Mouse (Mus musculus): ENCODE results near the gene Cdkn2d. TPM values are rescaled to one million over a fixed set of nuclear protein-coding genes. Genes with fewer than 3 reads are reported as not detected.
"Not testable (repeated sequence)": the region's sequence is repeated elsewhere in the genome, so short reads cannot be mapped to it uniquely, and the experiment has no call there.

Gene Cdkn2d
- polyA plus RNA-seq, 1 experiment = 330 TPM

DNA sequence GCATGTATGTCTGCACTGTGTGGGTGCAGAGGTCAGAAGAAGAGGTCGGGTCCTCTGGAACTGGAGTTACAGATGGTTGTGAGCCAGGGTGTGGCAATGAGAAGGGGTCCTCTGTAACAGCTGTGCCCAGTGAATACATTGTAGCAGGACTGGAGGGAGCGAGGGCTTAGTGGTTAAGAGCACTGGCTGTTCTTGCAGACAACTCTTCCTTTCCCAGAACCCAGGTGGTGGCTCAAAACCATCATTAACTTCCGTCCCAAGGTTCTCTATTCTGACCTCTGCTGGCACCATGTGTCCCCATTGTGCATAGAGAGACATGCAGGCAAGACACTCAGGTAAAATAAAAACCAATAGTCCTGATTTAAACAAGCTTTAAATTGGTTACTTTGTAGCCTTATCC is 36.4 kb upstream of the Cdkn2d start:
- peaks cover 80% of the 10 kb centered on the region for H3K4me1 ChIP-seq (replicated peaks; ENCODE audit: control insufficient read depth, insufficient read depth, low read length)
- peak overlapping the region; percentile 99 for H3K27ac ChIP-seq (ENCODE audit: control insufficient read depth, insufficient read depth, low read length)
- H3K4me3 ChIP-seq (ENCODE audit: control insufficient read depth, insufficient read depth, low read length) = no peak overlapping the region
- TF ChIP-seq CTCF (IDR thresholded peaks at IDR 0.05; ENCODE audit: borderline replicate concordance, control insufficient read depth, extremely low read depth, insufficient read depth, low read length, poor library complexity) (no peak), POLR2A (IDR thresholded peaks at IDR 0.05; ENCODE audit: control insufficient read depth, extremely low read depth, insufficient read depth, low read length, poor library complexity) (no peak)
- peak; percentile 44 for DNase-seq
- H3K36me3 ChIP-seq (ENCODE audit: control insufficient read depth, insufficient read depth, low read length) = no peaks in the 10 kb centered on the region
- H3K27me3 ChIP-seq (ENCODE audit: control insufficient read depth, insufficient read depth, low read length) = no peaks in the 10 kb centered on the region
- WGBS = 4% methylated on average over 3 of the region's 3 CpGs

DNA sequence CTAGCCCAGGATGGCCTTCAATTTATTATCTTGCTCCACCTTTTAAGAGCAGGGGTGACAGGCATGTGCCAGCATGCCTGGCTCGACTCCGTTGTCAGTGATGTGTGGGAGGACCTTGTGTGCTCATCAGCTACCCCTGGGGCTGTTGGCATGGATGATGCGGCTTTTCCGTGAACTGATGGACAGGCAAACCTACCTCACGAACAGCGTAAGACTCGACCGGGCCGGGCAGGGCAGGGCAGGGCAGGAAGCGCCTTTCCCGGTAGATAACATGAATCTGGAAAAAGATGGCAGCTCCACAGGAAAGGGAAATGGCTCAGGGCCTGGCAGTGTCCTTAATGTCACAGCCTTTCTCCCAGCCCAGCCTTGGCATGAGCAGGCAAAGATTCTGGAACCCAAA is 33.1 kb upstream of the Cdkn2d start:
- Histone ChIP-seq H3K36me3 (ENCODE audit: control insufficient read depth, insufficient read depth, low read length) (no peaks in the 10 kb centered on the region), H3K4me1 (replicated peaks; ENCODE audit: control insufficient read depth, insufficient read depth, low read length) (peaks cover 54% of the 10 kb centered on the region), H3K4me3 (ENCODE audit: control insufficient read depth, insufficient read depth, low read length) (no peak overlapping the region), H3K27me3 (ENCODE audit: control insufficient read depth, insufficient read depth, low read length) (no peaks in the 10 kb centered on the region), H3K27ac (ENCODE audit: control insufficient read depth, insufficient read depth, low read length) (no peak overlapping the region)
- WGBS = 92% methylated on average over 11 of the region's 11 CpGs
- no peak for TF ChIP-seq CTCF (IDR thresholded peaks at IDR 0.05; ENCODE audit: borderline replicate concordance, control insufficient read depth, extremely low read depth, insufficient read depth, low read length, poor library complexity)
- TF ChIP-seq POLR2A (IDR thresholded peaks at IDR 0.05; ENCODE audit: control insufficient read depth, extremely low read depth, insufficient read depth, low read length, poor library complexity) = no peak
- no peak for DNase-seq

GRCm38 (mm10) chr9:21322917-21323297 is 31.7 kb upstream of the Cdkn2d start:
- Histone ChIP-seq H3K27ac (ENCODE audit: control insufficient read depth, insufficient read depth, low read length) (peak overlapping the region; percentile 97), H3K4me1 (replicated peaks; ENCODE audit: control insufficient read depth, insufficient read depth, low read length) (peaks cover 52% of the 10 kb centered on the region), H3K4me3 (ENCODE audit: control insufficient read depth, insufficient read depth, low read length) (peak overlapping the region; percentile 16)
- not testable (repeated sequence) for H3K36me3 ChIP-seq (ENCODE audit: control insufficient read depth, insufficient read depth, low read length); H3K27me3 ChIP-seq (ENCODE audit: control insufficient read depth, insufficient read depth, low read length); DNase-seq
- WGBS = 56% methylated on average over 8 of the region's 8 CpGs

DNA sequence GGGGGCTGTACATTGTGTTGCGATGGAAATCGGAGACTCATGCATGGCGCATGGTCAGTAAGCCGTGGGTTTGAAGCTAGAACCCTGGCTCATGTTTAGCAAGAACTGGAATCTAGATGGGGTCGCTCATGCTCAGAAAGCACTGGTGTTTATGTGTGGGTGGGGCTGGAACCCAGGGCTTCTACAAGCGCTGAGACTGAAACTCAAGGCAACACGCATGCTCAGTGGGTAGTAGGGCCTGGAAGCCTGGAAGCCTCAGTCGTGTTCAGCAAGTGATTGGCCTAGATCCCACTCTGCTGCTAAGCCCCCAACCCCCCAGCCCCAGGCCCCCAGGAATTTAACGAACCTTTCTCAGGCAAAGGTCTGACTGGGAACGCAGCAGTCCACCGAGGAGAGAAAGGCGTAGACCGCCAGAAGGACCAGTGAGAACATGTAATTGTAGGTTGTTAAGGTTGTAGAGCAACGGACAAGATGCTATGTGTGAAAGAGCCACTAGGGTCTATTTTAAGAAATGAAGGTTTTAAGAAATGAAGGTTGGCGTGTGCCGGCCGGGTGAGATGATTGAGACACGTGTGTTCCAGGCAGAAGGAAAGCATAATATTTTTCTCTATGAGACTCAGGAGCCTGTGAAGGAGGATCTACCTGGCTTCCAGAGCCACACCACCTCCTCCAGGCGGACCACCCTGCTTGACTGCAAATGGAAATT is 31.2 kb upstream of the Cdkn2d start:
- 16% methylated on average over 19 of the region's 19 CpGs for WGBS
- H3K36me3 ChIP-seq (ENCODE audit: control insufficient read depth, insufficient read depth, low read length) = no peaks in the 10 kb centered on the region

GRCm38 (mm10) chr9:21321513-21321835 is 30.3 kb upstream of the Cdkn2d start:
- Histone ChIP-seq H3K27ac (ENCODE audit: control insufficient read depth, insufficient read depth, low read length) (peak overlapping the region; percentile 97), H3K36me3 (ENCODE audit: control insufficient read depth, insufficient read depth, low read length) (no peaks in the 10 kb centered on the region), H3K4me3 (ENCODE audit: control insufficient read depth, insufficient read depth, low read length) (peak overlapping the region; percentile 75), H3K27me3 (ENCODE audit: control insufficient read depth, insufficient read depth, low read length) (no peaks in the 10 kb centered on the region), H3K4me1 (replicated peaks; ENCODE audit: control insufficient read depth, insufficient read depth, low read length) (peaks cover 48% of the 10 kb centered on the region)
- TF ChIP-seq CTCF (IDR thresholded peaks at IDR 0.05; ENCODE audit: borderline replicate concordance, control insufficient read depth, extremely low read depth, insufficient read depth, low read length, poor library complexity) = no peak
- TF ChIP-seq POLR2A (IDR thresholded peaks at IDR 0.05; ENCODE audit: control insufficient read depth, extremely low read depth, insufficient read depth, low read length, poor library complexity) = 0 out of 2 replicates have a peak, but pooled peaks have one; percentile 24
- DNase-seq = peak; percentile 80
- under 1% methylated on average over 6 of the region's 6 CpGs for WGBS

More for the DNA sequence above, 31.2 kb upstream of the Cdkn2d start:
- Histone ChIP-seq H3K27me3 (ENCODE audit: control insufficient read depth, insufficient read depth, low read length) (no peaks in the 10 kb centered on the region), H3K4me3 (ENCODE audit: control insufficient read depth, insufficient read depth, low read length) (peak overlapping the region; percentile 75), H3K4me1 (replicated peaks; ENCODE audit: control insufficient read depth, insufficient read depth, low read length) (peaks cover 49% of the 10 kb centered on the region), H3K27ac (ENCODE audit: control insufficient read depth, insufficient read depth, low read length) (peak overlapping the region; percentile 97)
- DNase-seq = peak; percentile 73
- no peak for TF ChIP-seq POLR2A (IDR thresholded peaks at IDR 0.05; ENCODE audit: control insufficient read depth, extremely low read depth, insufficient read depth, low read length, poor library complexity)
- no peak for TF ChIP-seq CTCF (IDR thresholded peaks at IDR 0.05; ENCODE audit: borderline replicate concordance, control insufficient read depth, extremely low read depth, insufficient read depth, low read length, poor library complexity)

DNA sequence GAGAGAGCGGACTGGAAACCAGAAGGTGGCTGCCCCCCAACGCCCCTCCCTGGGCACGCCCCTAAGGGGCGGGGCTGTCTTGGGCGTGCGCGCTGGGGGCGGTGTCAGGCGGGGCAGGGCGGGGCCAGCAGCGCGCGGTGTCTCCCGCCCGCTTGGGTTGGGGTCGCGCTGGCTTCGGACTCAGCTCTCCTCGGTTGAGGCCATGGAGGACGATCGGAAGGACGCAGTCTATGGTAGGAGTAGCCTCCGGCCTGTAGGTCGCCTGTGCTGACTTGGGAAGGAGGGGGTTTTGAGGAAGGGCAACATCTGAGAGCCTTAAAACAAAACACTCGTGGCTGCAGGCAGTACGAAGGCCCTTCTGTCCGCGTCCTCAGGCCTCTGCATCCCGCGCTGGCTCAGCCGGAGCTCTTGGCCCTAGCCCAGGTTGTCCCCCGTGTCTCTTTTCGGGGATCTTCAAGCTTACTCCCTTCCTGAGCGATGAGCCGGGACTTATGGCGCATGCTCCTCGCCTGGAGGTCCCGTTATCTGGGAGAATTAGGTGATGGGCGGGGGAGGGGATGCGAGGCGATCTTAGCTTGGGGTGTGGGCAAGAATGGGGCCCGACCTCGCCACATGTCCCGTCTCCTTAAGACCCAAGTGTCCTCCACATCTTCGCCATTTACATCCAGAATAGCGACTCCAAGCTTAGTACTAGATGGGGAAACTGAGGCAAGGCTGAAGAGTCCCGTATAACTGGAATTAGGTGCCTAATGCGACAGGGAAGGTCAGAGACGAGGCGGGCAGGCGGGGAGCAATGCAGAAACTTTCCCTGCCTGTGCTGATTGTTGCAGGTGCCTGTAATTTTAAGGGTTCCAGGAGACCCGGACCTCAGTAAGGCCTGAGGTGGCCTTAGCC is 29.7 kb upstream of the Cdkn2d start, which contains the start of gene Slc44a2:
Slc44a2 (plus strand) TSS at position 80 of the 894 bp plus-strand sequence.
- peaks cover 46% of the 10 kb centered on the region for H3K4me1 ChIP-seq (replicated peaks; ENCODE audit: control insufficient read depth, insufficient read depth, low read length)

More for the DNA sequence above, 29.7 kb upstream of the Cdkn2d start, which contains the start of gene Slc44a2:
- WGBS = under 1% methylated on average over 52 of the region's 52 CpGs
- Histone ChIP-seq H3K4me3 (ENCODE audit: control insufficient read depth, insufficient read depth, low read length) (peak within 1 kb of the TSS; percentile 75), H3K36me3 (ENCODE audit: control insufficient read depth, insufficient read depth, low read length) (no peaks in the 10 kb centered on the region), H3K27ac (ENCODE audit: control insufficient read depth, insufficient read depth, low read length) (peak within 1 kb of the TSS; percentile 97), H3K27me3 (ENCODE audit: control insufficient read depth, insufficient read depth, low read length) (no peaks in the 10 kb centered on the region)
- TF ChIP-seq POLR2A (IDR thresholded peaks at IDR 0.05; ENCODE audit: control insufficient read depth, extremely low read depth, insufficient read depth, low read length, poor library complexity) (peak; percentile 95), CTCF (IDR thresholded peaks at IDR 0.05; ENCODE audit: borderline replicate concordance, control insufficient read depth, extremely low read depth, insufficient read depth, low read length, poor library complexity) (peak; percentile 52; the same call in 1 of the 2 replicates)
- DNase-seq = peak; percentile 92

All from thymus, adult 2 months (tissue).